Mouse (Mus musculus) cerebral cortex, adult 2 months (tissue): ENCODE results near the gene Actr3.

Experiments used
- WGBS: fragments of 180-500 bp; shearing (Covaris S2); methylation state at CpG from one replicate; pipeline ENCODE4 v1.1.7; 2018; 5-methylcytosine and 5-hydroxymethylcytosine counted together

The Actr3 gene

GRCm38 (mm10) chr1:125437161-125437560, 1.6 kb upstream of the Actr3 start:
- 95% methylated on average over 2 of the region's 2 CpGs for WGBS

GRCm38 (mm10) chr1:125435018-125435368, 534 bp downstream of the Actr3 start:
- 2% methylated on average over 22 of the region's 23 CpGs for WGBS

GRCm38 (mm10) chr1:125434485-125435001, 984 bp downstream of the Actr3 start:
- under 1% methylated on average over 25 of the region's 25 CpGs for WGBS

- WGBS = 64% methylated on average over 4 of the region's 4 CpGs
Observed at GRCm38 (mm10) chr1:125431286-125431685, 4.2 kb downstream of the Actr3 start.

- WGBS = 46% methylated on average over 7 of the region's 7 CpGs
Observed at GRCm38 (mm10) chr1:125430737-125431136, 4.8 kb downstream of the Actr3 start.

GRCm38 (mm10) chr1:125429984-125430383, 5.5 kb downstream of the Actr3 start:
- WGBS = 57% methylated on average over 4 of the region's 4 CpGs

- 26% methylated on average over 2 of the region's 2 CpGs for WGBS
Observed at GRCm38 (mm10) chr1:125428315-125428714, 7.2 kb downstream of the Actr3 start.

- 79% methylated on average over 2 of the region's 2 CpGs for WGBS
Observed at GRCm38 (mm10) chr1:125426387-125427045, 9.0 kb downstream of the Actr3 start.

- 55% methylated on average over 2 of the region's 2 CpGs for WGBS
Observed at GRCm38 (mm10) chr1:125419906-125420305, 15.6 kb downstream of the Actr3 start.

- 91% methylated on average over 4 of the region's 4 CpGs for WGBS
Observed at GRCm38 (mm10) chr1:125418732-125419131, 16.8 kb downstream of the Actr3 start.

GRCm38 (mm10) chr1:125407220-125407619, 28.3 kb downstream of the Actr3 start:
- 97% methylated on average over 6 of the region's 6 CpGs for WGBS

- 90% methylated on average over 1 of the region's 1 CpGs for WGBS
Observed at GRCm38 (mm10) chr1:125395391-125395790, 40.1 kb downstream of the Actr3 start.

- 83% methylated on average over 5 of the region's 5 CpGs for WGBS
Observed at GRCm38 (mm10) chr1:125393324-125393723, 42.2 kb downstream of the Actr3 start.

- WGBS = 75% methylated on average over 4 of the region's 4 CpGs
Observed at GRCm38 (mm10) chr1:125390065-125390754, 45.3 kb downstream of the Actr3 start.

- WGBS = 85% methylated on average over 1 of the region's 1 CpGs
Observed at GRCm38 (mm10) chr1:125389634-125390033, 45.9 kb downstream of the Actr3 start.

- 35% methylated on average over 3 of the region's 3 CpGs for WGBS
Observed at GRCm38 (mm10) chr1:125388370-125388769, 47.2 kb downstream of the Actr3 start.

- 58% methylated on average over 7 of the region's 7 CpGs for WGBS
Observed at GRCm38 (mm10) chr1:125386217-125386616, 49.3 kb downstream of the Actr3 start.

- 64% methylated on average over 6 of the region's 6 CpGs for WGBS
Observed at GRCm38 (mm10) chr1:125382622-125383021, 52.9 kb downstream of the Actr3 start.

GRCm38 (mm10) chr1:125378889-125379288, 56.6 kb downstream of the Actr3 start:
- WGBS = 51% methylated on average over 3 of the region's 3 CpGs

GRCm38 (mm10) chr1:125372855-125373254, 62.7 kb downstream of the Actr3 start:
- 46% methylated on average over 5 of the region's 5 CpGs for WGBS

GRCm38 (mm10) chr1:125370779-125371178, 64.7 kb downstream of the Actr3 start:
- WGBS = 31% methylated on average over 6 of the region's 6 CpGs

GRCm38 (mm10) chr1:125365576-125365975, 70.0 kb downstream of the Actr3 start:
- WGBS = 93% methylated on average over 4 of the region's 4 CpGs

- 60% methylated on average over 4 of the region's 4 CpGs for WGBS
Observed at GRCm38 (mm10) chr1:125351416-125352037, 84.0 kb downstream of the Actr3 start.
